Mouse (Mus musculus): Measurements from ENCODE around the gene Acad8. TPM values are rescaled to one million over a fixed set of nuclear protein-coding genes. Genes with fewer than 3 reads are reported as not detected.

Acad8 gene
- total and polyA plus RNA-seq, 3 experiments = 13.7 to 24.7 (median 21.7) TPM

GRCm38 (mm10) chr9:27005231-27005630 is 5.9 kb upstream of the Acad8 start:
- dilution Hi-C loops (cut with MboI; ENCODE audit: extremely low pct_ligation_motif_present, extremely low pct_unique_long_range_greater_than_20kb, low sequenced_read_pairs) (no loop called here), in situ Hi-C loops (cut with MboI; ENCODE audit: low pct_ligation_motif_present, low pct_unique_long_range_greater_than_20kb, low sequenced_read_pairs) (no loop called here)
- Histone ChIP-seq H3K79me2 (replicated peaks; ENCODE audit: control insufficient read depth, extremely low read depth, insufficient read depth, poor library complexity, severe bottlenecking) (peaks cover 17% of the 10 kb centered on the region), H3K27me3 (replicated peaks) (no peaks in the 10 kb centered on the region), H3K36me3 (replicated peaks in 1 of 2; ENCODE audit: control insufficient read depth in 1 of 2, insufficient read depth in 1 of 2, low read length in 1 of 2) (peaks cover 64 to 83% of the 10 kb centered on the region in 2 experiments), H3K9ac (ENCODE audit: insufficient read depth, low read depth) (no peak overlapping the region), H3K4me1 (ENCODE audit: control insufficient read depth in 1 of 2, insufficient read depth in 2 of 2) (peaks cover 0 to 15% of the 10 kb centered on the region in 2 experiments; a peak in 2 of 4 replicates), H3K27ac (ENCODE audit: insufficient read depth, low read depth) (no peak overlapping the region), H3K9me3 (replicated peaks; ENCODE audit: low read length) (no peaks in the 10 kb centered on the region), H3K4me3 (replicated peaks in 1 of 3; ENCODE audit: low read depth in 2 of 3, low read length in 2 of 3, poor library complexity in 1 of 3) (no peak overlapping the region), H3K4me2 (ENCODE audit: insufficient read depth, low read depth, poor library complexity, severe bottlenecking) (no peak overlapping the region)
- DNase-seq (ENCODE audit: extremely low read depth) = no peak
- TF ChIP-seq TCF12 (IDR thresholded peaks at IDR 0.05; ENCODE audit: low read depth, low read length) (no peak), ZMIZ1 (IDR thresholded peaks at IDR 0.05; ENCODE audit: low read depth, low read length) (no peak; the same call in 1 of the 2 replicates), EP300 (IDR thresholded peaks at IDR 0.05; ENCODE audit: low read length) (no peak), SMC3 (IDR thresholded peaks at IDR 0.05; ENCODE audit: low read depth, low read length) (no peak), RCOR1 (conservative IDR thresholded peaks at IDR 0.05; ENCODE audit: low read depth, low read length) (no peak), ETS1 (conservative IDR thresholded peaks at IDR 0.05; ENCODE audit: low read depth, low read length) (no peak), USF1 (IDR thresholded peaks at IDR 0.05; ENCODE audit: low read depth, low read length) (no peak), ELF1 (IDR thresholded peaks at IDR 0.05; ENCODE audit: low read depth, low read length) (no peak), PAX5 (IDR thresholded peaks at IDR 0.05; ENCODE audit: low read length) (no peak), MEF2A (IDR thresholded peaks at IDR 0.05; ENCODE audit: borderline replicate concordance, low read depth, low read length) (no peak), ZNF384 (IDR thresholded peaks at IDR 0.05; ENCODE audit: low read depth, low read length) (no peak), CHD2 (IDR thresholded peaks at IDR 0.05; ENCODE audit: low read length) (no peak), CTCF (conservative IDR thresholded peaks at IDR 0.05 in 1 of 2, IDR thresholded peaks at IDR 0.05 in 1 of 2; ENCODE audit: low read depth in 2 of 2, low read length in 2 of 2) (no peak), JUND (conservative IDR thresholded peaks at IDR 0.05; ENCODE audit: low read depth, low read length) (no peak), POLR2A (IDR thresholded peaks at IDR 0.05; ENCODE audit: low read depth, low read length) (no peak), ZKSCAN1 (IDR thresholded peaks at IDR 0.05; ENCODE audit: borderline replicate concordance, low read depth, low read length) (no peak), POLR2AphosphoS2 (IDR thresholded peaks at IDR 0.05; ENCODE audit: low read depth, low read length) (no peak), E2F4 (IDR thresholded peaks at IDR 0.05; ENCODE audit: insufficient replicate concordance, low read depth, low read length) (no peak), GABPA (IDR thresholded peaks at IDR 0.05; ENCODE audit: insufficient replicate concordance, low read depth, low read length) (no peak)

GRCm38 (mm10) chr9:26998669-26999460 is 501 bp downstream of the Acad8 start:
- DNase-seq (ENCODE audit: extremely low read depth) = no peak
- peak overlapping the region; percentile 77 for H3K9ac ChIP-seq (ENCODE audit: insufficient read depth, low read depth)
- peak; percentile 19; the same call in 1 of the 2 replicates for TF ChIP-seq CHD1 (IDR thresholded peaks at IDR 0.05; ENCODE audit: low read depth, low read length)
- TF ChIP-seq MEF2A (IDR thresholded peaks at IDR 0.05; ENCODE audit: borderline replicate concordance, low read depth, low read length) = 0 out of 2 replicates have a peak, but pooled peaks have one; percentile 2
- TF ChIP-seq ZMIZ1 (IDR thresholded peaks at IDR 0.05; ENCODE audit: low read depth, low read length) = no peak
- peak; percentile 6; the same call in 1 of the 2 replicates for TF ChIP-seq NRF1 (IDR thresholded peaks at IDR 0.05; ENCODE audit: low read depth, low read length)
- no peak for TF ChIP-seq TCF12 (IDR thresholded peaks at IDR 0.05; ENCODE audit: low read depth, low read length)
- TF ChIP-seq MXI1 (IDR thresholded peaks at IDR 0.05; ENCODE audit: low read depth, low read length) = no peak; the same call in 1 of the 2 replicates
- peak overlapping the region; percentile 17; the same call in 1 of the 2 replicates for H3K27ac ChIP-seq (ENCODE audit: insufficient read depth, low read depth)
- peaks cover 6 to 34% of the 10 kb centered on the region in 2 experiments; a peak in 2 of 4 replicates for H3K4me1 ChIP-seq (ENCODE audit: control insufficient read depth in 1 of 2, insufficient read depth in 2 of 2)
- H3K79me2 ChIP-seq (replicated peaks; ENCODE audit: control insufficient read depth, extremely low read depth, insufficient read depth, poor library complexity, severe bottlenecking) = peaks cover 32% of the 10 kb centered on the region
- H3K36me3 ChIP-seq (replicated peaks in 1 of 2; ENCODE audit: control insufficient read depth in 1 of 2, insufficient read depth in 1 of 2, low read length in 1 of 2) = peaks cover 14 to 26% of the 10 kb centered on the region in 2 experiments
- peak overlapping the region; percentile 19 for H3K4me2 ChIP-seq (ENCODE audit: insufficient read depth, low read depth, poor library complexity, severe bottlenecking)
- dilution Hi-C loops (cut with MboI; ENCODE audit: extremely low pct_ligation_motif_present, extremely low pct_unique_long_range_greater_than_20kb, low sequenced_read_pairs) = no loop called here
- in situ Hi-C loops (cut with MboI; ENCODE audit: low pct_ligation_motif_present, low pct_unique_long_range_greater_than_20kb, low sequenced_read_pairs) = no loop called here
- H3K9me3 ChIP-seq (replicated peaks; ENCODE audit: low read length) = no peaks in the 10 kb centered on the region
- no peaks in the 10 kb centered on the region for H3K27me3 ChIP-seq (replicated peaks)
- peak overlapping the region; percentile 73 to 98 (median 80) for H3K4me3 ChIP-seq (replicated peaks in 1 of 3; ENCODE audit: low read depth in 2 of 3, low read length in 2 of 3, poor library complexity in 1 of 3)
